Mouse (Mus musculus) induced T-regulatory cell, adult 2 months (primary cell): ENCODE measurements around the gene Elmo1.

Experiments used
- DNase-seq: peaks from one replicate; pipeline ENCODE4 v3.0.0-alpha.2; 2012; ENCODE audit warnings: low read depth

The Elmo1 gene

GRCm38 (mm10) chr13:20270148-20270547, 179.8 kb downstream of the Elmo1 start:
- no peak for DNase-seq

- no peak for DNase-seq
These were observed 181.4 kb downstream of the Elmo1 start for GRCm38 (mm10) chr13:20271799-20272198.

- DNase-seq, result peak; percentile 36
These were observed 182.2 kb downstream of the Elmo1 start for GRCm38 (mm10) chr13:20272562-20272961.

GRCm38 (mm10) chr13:20279889-20280288, 189.5 kb downstream of the Elmo1 start:
- DNase-seq, result no peak

GRCm38 (mm10) chr13:20283891-20284290, 193.5 kb downstream of the Elmo1 start:
- no peak for DNase-seq

- no peak for DNase-seq
These were observed 196.3 kb downstream of the Elmo1 start for GRCm38 (mm10) chr13:20286680-20287079.

- no peak for DNase-seq
These were observed 198.0 kb downstream of the Elmo1 start for GRCm38 (mm10) chr13:20288393-20288792.

GRCm38 (mm10) chr13:20290412-20290811, 200.0 kb downstream of the Elmo1 start:
- DNase-seq, result no peak

- peak; percentile 73 for DNase-seq
These were observed 202.0 kb downstream of the Elmo1 start for GRCm38 (mm10) chr13:20292348-20292747.

GRCm38 (mm10) chr13:20295278-20295970, 205.0 kb downstream of the Elmo1 start:
- DNase-seq, result no peak

GRCm38 (mm10) chr13:20297841-20298240, 207.4 kb downstream of the Elmo1 start:
- DNase-seq, result peak; percentile 74

- peak; percentile 42 for DNase-seq
These were observed 209.0 kb downstream of the Elmo1 start for GRCm38 (mm10) chr13:20299424-20299823.

- DNase-seq, result no peak
These were observed 209.7 kb downstream of the Elmo1 start for GRCm38 (mm10) chr13:20300052-20300564.

- DNase-seq, result no peak
These were observed 210.2 kb downstream of the Elmo1 start for GRCm38 (mm10) chr13:20300626-20301025.

- DNase-seq, result no peak
These were observed 211.4 kb downstream of the Elmo1 start for GRCm38 (mm10) chr13:20301760-20302159.

GRCm38 (mm10) chr13:20305621-20306020, 215.2 kb downstream of the Elmo1 start:
- no peak for DNase-seq

GRCm38 (mm10) chr13:20306180-20307177, 216.1 kb downstream of the Elmo1 start:
- peak; percentile 33 for DNase-seq

GRCm38 (mm10) chr13:20307381-20307780, 217.0 kb downstream of the Elmo1 start:
- DNase-seq, result no peak

GRCm38 (mm10) chr13:20311612-20312011, 221.2 kb downstream of the Elmo1 start:
- DNase-seq, result peak; percentile 90

- DNase-seq, result no peak
These were observed 222.9 kb downstream of the Elmo1 start for GRCm38 (mm10) chr13:20313345-20313744.

GRCm38 (mm10) chr13:20316139-20316538, 225.7 kb downstream of the Elmo1 start:
- DNase-seq, result no peak

- DNase-seq, result no peak
These were observed 228.3 kb downstream of the Elmo1 start for GRCm38 (mm10) chr13:20318615-20319219.
